10 mouse cellular contexts compared by ENCODE assay signal in genomic region chr6:115989607-115990006, GRCm38 (mm10). TPM values are rescaled to one million over a fixed set of nuclear protein-coding genes. Genes with fewer than 3 reads are reported as not detected.
DNase-seq lines count a peak whose midpoint lies in the region; ATAC-seq and TF ChIP-seq lines count a peak whose summit lies in the region.
"Had no signal": no experiment of that assay in that cellular context is flagged by ENCODE, and none has a peak within 500 bp of the region (broad histone marks: within the 10 kb centered on the region; RNA-seq: fewer than 3 reads in every experiment).

No protein-coding gene starts in this region.

- H3K27ac ChIP-seq in kidney, adult 2 months (ENCODE audit: insufficient read depth, low read depth, low read length) = no peak overlapping the region
- H3K27ac ChIP-seq in cortical plate, adult 2 months (ENCODE audit: insufficient read depth, low read length) = peak overlapping the region; percentile 93
- H3K27ac ChIP-seq in limb, embryonic 14.5 days (replicated peaks; ENCODE audit: low read depth, low read length) = no peak overlapping the region
- H3K27ac ChIP-seq in midbrain, embryonic 16.5 days (ENCODE audit: low read length) = no peak overlapping the region

- TF ChIP-seq POLR2A in kidney, adult 2 months (IDR thresholded peaks at IDR 0.05; ENCODE audit: low read depth, low read length) = no peak
- peak; percentile 57; the same call in 1 of the 2 replicates for TF ChIP-seq POLR2A in cortical plate, adult 2 months (IDR thresholded peaks at IDR 0.05; ENCODE audit: extremely low read depth, insufficient read depth, low read length)
- no peak for TF ChIP-seq POLR2A in limb, embryonic 14.5 days (IDR thresholded peaks at IDR 0.05; ENCODE audit: borderline replicate concordance, extremely low read depth, insufficient read depth, insufficient read length)

- 65% methylated on average over 4 of the region's 4 CpGs for WGBS in kidney, adult 2 months
- 81% methylated on average over 4 of the region's 4 CpGs for WGBS in limb, embryonic 14.5 days
- 63% methylated on average over 4 of the region's 4 CpGs for WGBS in midbrain, embryonic 16.5 days

- H3K27me3 ChIP-seq in kidney, adult 2 months (replicated peaks; ENCODE audit: control insufficient read depth, insufficient read depth, low read length) = no peaks in the 10 kb centered on the region
- peaks cover 30% of the 10 kb centered on the region for H3K27me3 ChIP-seq in limb, embryonic 14.5 days (ENCODE audit: control insufficient read depth, insufficient read depth, low read length)
- H3K27me3 ChIP-seq in midbrain, embryonic 16.5 days (ENCODE audit: control insufficient read depth, insufficient read depth, low read depth, low read length) = peaks cover 39% of the 10 kb centered on the region

- DNase-seq in kidney, adult 2 months = no peak
- DNase-seq in kidney, adult 8-10 months = no peak
- DNase-seq in A20 (ENCODE audit: low read depth, low spot score) = peak; percentile 76
- no peak for DNase-seq in limb, embryonic 14.5 days (ENCODE audit: low spot score)
- DNase-seq in urinary bladder, adult 18-20 months (ENCODE audit: low spot score in 2 of 2) = no peak
- no peak for DNase-seq in gastrocnemius, postnatal 14 days
- DNase-seq: lung, adult 2 months had no signal

- H3K9me3 ChIP-seq in limb, embryonic 14.5 days (ENCODE audit: control insufficient read depth, low read length) = no peaks in the 10 kb centered on the region
- H3K9me3 ChIP-seq in midbrain, embryonic 16.5 days (replicated peaks; ENCODE audit: control insufficient read depth, low read length, poor library complexity, severe bottlenecking) = no peaks in the 10 kb centered on the region

- H3K9ac ChIP-seq in limb, embryonic 14.5 days (ENCODE audit: low read depth, low read length, severe bottlenecking) = no peak overlapping the region
- H3K9ac ChIP-seq in midbrain, embryonic 16.5 days (ENCODE audit: low read depth, low read length) = no peak overlapping the region

- no peak for TF ChIP-seq CTCF in kidney, adult 2 months (conservative IDR thresholded peaks at IDR 0.05; ENCODE audit: insufficient read depth, insufficient read length, low read depth, low read length)
- no peak for TF ChIP-seq CTCF in cortical plate, adult 2 months (IDR thresholded peaks at IDR 0.05; ENCODE audit: extremely low read depth, insufficient read depth, low read length)

- peak overlapping the region; percentile 16; the same call in 1 of the 2 replicates for H3K4me2 ChIP-seq in limb, embryonic 14.5 days (replicated peaks; ENCODE audit: low read depth, low read length, severe bottlenecking)
- no peak overlapping the region for H3K4me2 ChIP-seq in midbrain, embryonic 16.5 days (ENCODE audit: low read length)

- H3K4me1 ChIP-seq in kidney, adult 2 months (ENCODE audit: control insufficient read depth, insufficient read depth, low read length) = peaks cover 4% of the 10 kb centered on the region; the same call in 1 of the 2 replicates
- H3K4me1 ChIP-seq in cortical plate, adult 2 months (ENCODE audit: control insufficient read depth, insufficient read depth, low read length) = peaks cover 14% of the 10 kb centered on the region
- peaks cover 38% of the 10 kb centered on the region for H3K4me1 ChIP-seq in limb, embryonic 14.5 days (ENCODE audit: control insufficient read depth, insufficient read depth, low read length)
- peaks cover 18% of the 10 kb centered on the region; the same call in 1 of the 2 replicates for H3K4me1 ChIP-seq in midbrain, embryonic 16.5 days (ENCODE audit: control insufficient read depth, insufficient read depth, low read length)

- no peak for ATAC-seq in limb, embryonic 14.5 days (ENCODE audit: low FRiP score, low read depth)
- ATAC-seq in midbrain, embryonic 16.5 days = no peak

- peak overlapping the region; percentile 2; the same call in 1 of the 2 replicates for H3K4me3 ChIP-seq in kidney, adult 2 months (ENCODE audit: insufficient read depth, low read depth, low read length)
- peak overlapping the region; percentile 18 for H3K4me3 ChIP-seq in cortical plate, adult 2 months (ENCODE audit: insufficient read depth, low read length)
- 0 out of 2 replicates have a peak overlapping the region, but pooled peaks have one; percentile 14 for H3K4me3 ChIP-seq in limb, embryonic 14.5 days (replicated peaks; ENCODE audit: low read length)
- no peak overlapping the region for H3K4me3 ChIP-seq in midbrain, embryonic 16.5 days (ENCODE audit: low read depth, low read length)

- intact Hi-C loops in gastrocnemius, postnatal 14 days (cut with DNase I; ENCODE audit: low total_unique reads) = no loop called here

- no peaks in the 10 kb centered on the region for H3K36me3 ChIP-seq in kidney, adult 2 months (ENCODE audit: control insufficient read depth, insufficient read depth, low read length)
- H3K36me3 ChIP-seq in limb, embryonic 14.5 days (ENCODE audit: control insufficient read depth, insufficient read depth, low read length) = no peaks in the 10 kb centered on the region
- no peaks in the 10 kb centered on the region for H3K36me3 ChIP-seq in midbrain, embryonic 16.5 days (ENCODE audit: control insufficient read depth, insufficient read depth, low read length)

RNA-seq across cellular contexts. Expression of gene Plxnd1, which starts 5.2 kb away (rescaled TPM):
- polyA plus RNA-seq in kidney, adult 2 months (2012; rRNA removed) = 54.2 and 60.2 TPM in 2 replicates
- polyA plus RNA-seq in cortical plate, adult 2 months (2012; rRNA removed) = 103 and 115 TPM in 2 replicates
- polyA plus RNA-seq in limb, embryonic 14.5 days (2012; rRNA removed) = 61.9 and 74.1 TPM in 2 replicates
- polyA plus RNA-seq in limb, embryonic 14.5 days (2014; fragmentation: Nextera tagmentation; extraction: Ambion mirVana) = 39.1 and 50.4 TPM in 2 replicates
- polyA plus RNA-seq in midbrain, embryonic 16.5 days (2015; fragmentation: Nextera tagmentation; extraction: Ambion mirVana) = 7.5 and 7.7 TPM in 2 replicates
- total RNA-seq in gastrocnemius, postnatal 14 days (2021) = 10 to 100 TPM; 65.6 to 80.3 TPM

RNA-seq across cellular contexts. Expression of gene H1foo, which starts 44.9 kb away (rescaled TPM):
- not detected in 2 replicates for polyA plus RNA-seq in kidney, adult 2 months (2012; rRNA removed)
- polyA plus RNA-seq in cortical plate, adult 2 months (2012; rRNA removed) = not detected in 2 replicates
- polyA plus RNA-seq in limb, embryonic 14.5 days (2012; rRNA removed) = not detected in 2 replicates
- polyA plus RNA-seq in limb, embryonic 14.5 days (2014; fragmentation: Nextera tagmentation; extraction: Ambion mirVana) = not detected in 2 replicates
- not detected in 2 replicates for polyA plus RNA-seq in midbrain, embryonic 16.5 days (2015; fragmentation: Nextera tagmentation; extraction: Ambion mirVana)
- total RNA-seq in gastrocnemius, postnatal 14 days (2021) = not detected
- polyA plus RNA-seq: lung, adult 2 months; testis, adult 2 months had no signal

RNA-seq across cellular contexts. Expression of gene Rho, which starts 58.1 kb away (rescaled TPM):
- polyA plus RNA-seq in kidney, adult 2 months (2012; rRNA removed) = 0.66 and 0.96 TPM in 2 replicates
- 0.84 and 0.91 TPM in 2 replicates for polyA plus RNA-seq in cortical plate, adult 2 months (2012; rRNA removed)
- 0.67 and 1.1 TPM in 2 replicates for polyA plus RNA-seq in limb, embryonic 14.5 days (2012; rRNA removed)
- polyA plus RNA-seq in limb, embryonic 14.5 days (2014; fragmentation: Nextera tagmentation; extraction: Ambion mirVana) = 0.22 TPM in 1 of 2 replicates, not detected in the other
- polyA plus RNA-seq in midbrain, embryonic 16.5 days (2015; fragmentation: Nextera tagmentation; extraction: Ambion mirVana) = 0.14 and 0.36 TPM in 2 replicates
- total RNA-seq in gastrocnemius, postnatal 14 days (2021) = under 1 TPM; 0.14 to 0.22 TPM
